Mouse (Mus musculus) neural tube, embryonic 10.5 days (tissue): Measurements from ENCODE around the gene Frem1.
A peak's percentile ranks its signal among the peaks of the same experiment; 100 is the strongest.

ENCODE experiments used
- DNase-seq: peaks from one replicate; pipeline ENCODE4 v3.0.0-alpha.2; 2017; ENCODE audit warnings: low spot score; ENCODE audit errors: extremely low spot score

The Frem1 gene

DNA sequence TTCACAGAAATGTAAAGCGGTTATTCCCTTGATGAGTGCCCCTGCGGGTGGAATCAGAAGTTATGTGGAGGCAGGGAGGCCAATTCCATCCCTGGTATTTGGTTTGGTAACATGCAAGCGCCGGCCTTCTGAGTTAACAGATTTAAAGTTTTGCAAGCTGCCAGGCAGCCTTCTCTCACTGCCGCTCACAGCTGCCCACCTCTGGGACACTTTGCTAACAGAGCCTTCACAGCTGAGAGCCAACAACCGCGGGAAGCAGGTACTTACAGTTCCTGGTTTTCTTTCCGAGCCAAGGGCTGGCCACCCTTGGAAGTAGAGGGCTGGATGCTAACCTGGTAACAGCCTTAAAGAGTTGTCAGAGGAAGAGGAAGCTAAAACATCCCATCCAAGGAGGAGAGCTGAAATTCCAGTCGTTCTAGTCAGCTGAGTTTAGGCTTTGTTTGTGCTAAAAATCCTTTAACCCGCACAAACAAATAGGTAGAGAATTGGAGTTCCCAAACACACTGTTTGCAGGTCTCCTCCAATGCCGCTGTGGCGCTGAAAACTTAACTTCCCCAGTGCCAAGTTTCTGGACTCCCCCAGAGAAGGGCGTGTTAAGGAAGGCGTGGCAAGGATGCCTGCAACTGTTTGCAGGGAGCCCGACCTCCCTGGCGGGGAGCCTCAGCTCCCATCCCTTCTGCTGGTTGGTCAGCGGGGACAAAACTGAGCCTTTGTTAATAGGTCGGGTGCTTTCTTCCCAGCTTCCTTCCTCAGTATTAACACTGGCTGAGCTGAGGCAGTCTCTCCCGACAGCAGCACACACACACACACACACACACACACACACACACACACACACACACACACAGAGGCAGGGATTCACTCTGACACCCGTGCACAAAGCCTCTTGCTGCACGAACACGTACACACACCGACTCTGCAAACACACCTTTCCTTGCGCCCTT, at the start of gene Frem1:
Frem1 (minus strand) TSS at position 706 of the 944 bp plus-strand sequence.
- DNase-seq = peak; percentile 59

DNA sequence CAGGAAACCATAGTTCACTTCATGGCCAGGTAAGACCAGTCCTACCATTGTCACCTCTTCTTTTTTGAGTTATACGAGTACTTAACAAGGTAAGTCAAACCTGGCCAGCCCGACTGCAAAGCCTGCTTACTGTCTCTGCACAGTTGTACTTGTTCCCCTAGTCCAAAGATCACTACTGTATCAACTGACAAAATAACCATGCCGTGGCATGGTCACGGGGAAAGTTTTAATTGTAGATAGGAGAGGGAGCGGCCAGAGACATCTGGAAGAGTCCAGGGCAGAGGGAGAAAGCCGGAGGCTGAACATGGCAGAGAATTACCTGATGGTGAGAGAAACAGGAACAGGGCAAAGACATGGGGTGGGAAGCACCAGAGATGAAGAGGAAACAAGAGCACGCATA, 46.9 kb upstream of the Frem1 start:
- no peak for DNase-seq

DNA sequence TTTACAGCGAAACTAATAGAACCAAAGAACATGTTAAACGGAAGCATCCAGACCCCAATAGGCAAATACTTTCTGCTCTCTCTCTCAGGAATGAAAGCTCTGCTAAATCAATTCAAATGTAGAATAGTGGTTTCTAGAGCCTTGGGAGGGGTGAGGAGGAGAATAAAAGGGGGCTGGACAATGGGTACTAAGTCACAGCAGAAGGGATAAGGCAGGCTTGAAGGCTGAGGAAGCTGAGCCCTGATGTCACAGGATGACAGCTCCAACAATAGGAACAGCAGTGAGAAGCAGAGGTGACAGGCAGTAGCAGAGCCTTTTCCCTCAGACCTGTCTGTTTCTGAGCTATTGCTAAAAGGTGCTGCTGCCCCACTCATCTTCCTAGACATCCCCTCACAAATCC, 41.8 kb upstream of the Frem1 start:
- DNase-seq = no peak

DNA sequence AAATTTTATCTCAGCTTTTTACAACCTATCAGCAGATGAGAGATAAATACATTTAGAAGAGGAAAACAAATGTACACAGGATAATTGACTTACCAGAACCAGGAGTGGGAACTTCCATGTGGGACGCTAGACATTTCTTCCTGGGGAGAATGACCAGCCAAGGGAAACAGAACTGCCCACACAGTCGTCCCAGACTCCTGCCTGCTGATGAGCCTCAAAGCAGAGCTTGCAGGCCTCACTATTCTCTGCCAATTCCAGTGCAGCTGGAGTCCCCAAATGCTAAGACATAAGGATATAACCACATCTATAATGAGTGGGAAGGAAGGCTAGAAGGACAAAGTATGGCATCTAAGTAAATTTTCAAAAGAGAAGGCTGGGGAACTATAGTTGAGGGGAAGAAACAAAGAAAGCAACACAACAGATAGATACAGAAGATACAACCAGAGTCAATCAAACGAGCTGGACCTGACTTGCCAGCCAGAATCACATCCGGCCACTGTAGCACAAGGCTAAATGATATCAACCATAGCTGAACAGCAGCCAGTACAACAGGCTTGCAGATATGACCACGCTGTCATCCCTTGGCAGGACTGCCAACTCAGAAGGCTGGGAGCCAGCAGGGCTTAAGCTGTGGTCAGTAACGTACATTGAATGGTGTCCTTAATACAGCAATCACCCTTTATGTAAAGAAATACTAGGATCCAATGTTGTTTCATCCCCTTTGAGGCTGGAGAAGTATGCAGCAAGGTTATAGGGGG, 38.7 kb upstream of the Frem1 start:
- DNase-seq = no peak

DNA sequence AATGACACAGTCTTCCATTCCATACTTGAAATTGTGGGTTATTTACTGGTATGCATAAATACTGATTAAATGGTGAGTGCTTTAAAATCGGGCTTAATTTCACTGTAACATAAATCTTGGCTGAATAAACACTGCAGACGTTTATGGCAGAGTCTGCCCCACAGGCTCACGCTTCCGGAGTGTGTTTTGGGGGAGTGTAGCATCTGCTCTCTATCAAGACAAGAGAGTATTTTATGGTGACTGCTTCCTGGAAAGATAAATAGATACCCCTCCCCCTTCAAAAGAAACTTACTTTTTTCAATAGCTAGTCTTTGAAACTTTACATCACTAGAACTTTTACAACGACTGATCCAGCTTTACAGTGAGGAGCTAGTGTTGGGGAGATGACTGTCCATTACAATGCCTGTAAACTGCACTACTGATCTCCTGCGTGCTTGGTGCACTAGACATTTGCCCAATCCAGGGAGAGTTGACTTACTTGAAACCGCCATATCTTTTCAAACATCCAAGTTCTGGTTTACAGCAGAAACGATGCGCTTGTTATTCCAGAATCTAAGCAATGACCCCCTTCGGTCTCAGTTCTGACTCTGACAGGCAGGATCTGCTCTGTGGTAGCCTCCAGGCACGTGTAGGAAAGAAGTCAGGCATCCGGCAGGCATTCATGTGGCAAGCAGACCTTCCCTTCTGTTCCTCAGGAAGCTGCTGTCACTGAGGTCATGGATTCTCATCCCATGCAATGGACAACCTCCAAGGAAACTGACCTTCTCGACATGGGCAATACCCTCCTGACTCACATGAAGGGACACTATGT, 28.4 kb upstream of the Frem1 start:
- peak; percentile 54 for DNase-seq

DNA sequence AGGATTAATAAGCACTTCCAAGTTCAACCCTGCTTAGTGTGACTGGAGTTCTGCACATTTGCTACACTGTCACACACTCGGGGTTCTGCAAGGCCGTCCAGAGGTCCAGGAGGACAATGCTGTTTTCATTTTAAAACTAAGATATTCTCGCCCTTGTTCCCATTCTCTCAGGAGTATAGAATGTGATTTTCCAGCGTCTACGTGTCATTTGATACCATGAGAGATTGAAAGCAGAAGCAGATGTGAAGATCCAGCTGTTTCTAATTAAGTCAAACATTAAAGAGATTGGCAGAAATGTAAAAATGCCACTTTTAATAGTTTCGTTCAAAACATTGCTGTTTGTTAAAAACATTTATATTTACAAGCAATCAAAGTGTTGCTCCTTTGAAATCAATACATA, 12.1 kb upstream of the Frem1 start:
- DNase-seq = peak; percentile 13

DNA sequence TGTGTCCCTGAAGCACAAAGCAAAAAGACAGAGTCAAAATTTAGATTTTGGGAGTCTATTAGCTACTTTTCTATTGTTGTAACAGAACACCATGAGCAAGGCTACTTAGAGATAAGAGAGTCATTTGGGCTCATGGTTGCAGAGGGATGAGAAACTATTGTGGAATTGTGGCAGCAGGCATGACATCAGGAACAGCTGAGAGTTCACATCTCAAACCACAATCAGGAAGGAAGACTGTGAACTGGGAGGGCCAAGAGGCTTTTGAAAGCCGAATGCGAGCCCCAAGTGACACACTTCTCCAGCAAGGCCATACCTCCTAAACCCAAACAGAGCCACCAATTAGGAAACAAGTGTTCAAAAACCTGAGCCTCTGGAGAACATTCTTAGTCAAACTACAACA, 9.4 kb upstream of the Frem1 start:
- no peak for DNase-seq

DNA sequence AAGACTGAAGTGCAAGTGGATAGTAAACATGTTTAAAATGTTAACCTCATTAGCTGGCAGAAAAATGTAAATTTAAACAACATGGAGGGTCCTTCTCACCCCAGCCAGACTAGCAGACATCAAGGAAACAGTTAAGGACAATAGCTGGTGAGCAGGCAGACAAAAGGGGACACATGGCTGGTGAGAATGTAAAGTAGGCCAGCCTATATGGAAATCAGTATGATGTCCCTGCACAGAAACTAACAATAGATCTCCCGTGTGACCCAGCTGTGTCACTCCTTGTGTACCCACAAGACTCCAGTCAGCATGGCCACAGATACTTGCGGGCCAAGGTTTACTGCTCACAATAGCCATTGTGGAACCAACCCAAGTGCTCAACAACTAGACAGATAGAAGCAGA, 6.5 kb upstream of the Frem1 start:
- DNase-seq = no peak

DNA sequence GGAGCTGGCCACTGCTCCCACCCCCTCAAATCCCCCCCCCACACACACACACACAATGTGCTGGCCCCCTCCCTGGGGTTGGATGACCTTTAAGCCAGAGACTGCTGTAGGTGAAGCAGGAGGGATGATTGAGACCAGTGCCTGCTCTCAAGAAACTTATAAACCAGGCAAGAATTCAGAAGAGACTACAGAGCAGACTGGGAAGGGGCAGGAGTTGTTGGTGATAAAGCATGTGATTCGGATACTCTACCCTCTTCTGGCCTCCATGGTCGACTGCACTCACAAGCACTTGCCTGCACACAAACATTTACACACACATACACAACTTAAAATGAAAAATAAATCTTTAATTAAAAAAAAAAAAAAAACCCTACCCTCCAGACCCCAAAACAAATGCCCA, 6.0 kb upstream of the Frem1 start:
- no peak for DNase-seq

DNA sequence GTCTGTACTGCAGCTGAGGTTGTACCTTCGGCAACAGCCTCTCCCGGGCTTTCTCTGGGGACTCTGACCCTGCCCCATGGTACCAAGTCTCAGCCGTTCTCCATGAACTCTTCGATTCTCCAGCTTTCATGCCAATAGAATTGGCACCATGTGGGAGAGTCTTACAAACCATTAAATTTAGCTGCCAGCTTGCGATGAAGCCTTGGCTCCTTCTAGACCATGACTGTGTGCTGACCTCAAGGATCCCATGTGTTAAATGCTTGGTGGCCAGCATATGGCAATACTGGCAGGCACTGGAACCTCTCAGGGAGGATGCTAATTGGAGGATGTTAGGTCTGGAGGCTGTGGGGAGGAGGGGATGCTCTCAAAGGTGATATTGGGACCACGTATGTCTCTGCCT, 4.4 kb upstream of the Frem1 start:
- no peak for DNase-seq

DNA sequence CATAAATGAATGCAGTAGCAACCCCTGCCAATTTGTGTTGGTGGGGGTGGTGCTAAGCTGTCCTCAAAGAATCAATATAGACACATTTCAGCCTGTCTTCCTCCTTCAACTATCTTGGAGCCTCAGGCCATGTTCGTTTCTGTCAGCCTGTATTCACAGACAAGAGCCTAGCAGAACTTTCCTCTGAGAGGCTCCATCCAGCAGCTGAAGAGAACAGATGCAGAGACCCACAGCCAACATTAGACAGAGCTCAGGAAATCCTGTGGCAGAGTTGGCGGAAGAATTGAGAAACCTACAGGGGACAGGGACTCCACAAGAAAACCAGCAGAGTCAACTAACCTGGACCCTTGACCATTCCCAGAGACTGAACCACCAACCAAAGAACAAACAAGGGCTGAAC, 3.3 kb upstream of the Frem1 start:
- DNase-seq = no peak

DNA sequence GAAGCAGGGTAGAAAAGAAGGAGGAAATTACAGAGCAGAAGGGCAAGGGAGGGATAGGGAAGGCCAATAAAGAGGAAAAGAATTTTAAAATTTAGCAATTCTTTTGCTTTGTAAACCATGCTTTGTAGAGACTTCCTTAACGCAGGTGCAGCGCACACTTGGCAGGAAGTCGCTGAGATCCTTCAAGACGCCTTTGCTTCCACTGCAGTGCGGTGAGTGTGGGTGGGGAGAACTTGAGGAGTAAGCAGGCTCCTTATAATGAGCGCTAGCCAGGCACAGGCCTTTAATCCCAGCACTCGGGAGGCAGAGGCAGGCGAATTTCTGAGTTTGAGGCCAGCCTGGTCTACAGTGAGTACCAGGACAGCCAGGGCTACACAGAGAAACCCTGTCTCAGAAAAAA, 1.1 kb upstream of the Frem1 start:
- DNase-seq = no peak

DNA sequence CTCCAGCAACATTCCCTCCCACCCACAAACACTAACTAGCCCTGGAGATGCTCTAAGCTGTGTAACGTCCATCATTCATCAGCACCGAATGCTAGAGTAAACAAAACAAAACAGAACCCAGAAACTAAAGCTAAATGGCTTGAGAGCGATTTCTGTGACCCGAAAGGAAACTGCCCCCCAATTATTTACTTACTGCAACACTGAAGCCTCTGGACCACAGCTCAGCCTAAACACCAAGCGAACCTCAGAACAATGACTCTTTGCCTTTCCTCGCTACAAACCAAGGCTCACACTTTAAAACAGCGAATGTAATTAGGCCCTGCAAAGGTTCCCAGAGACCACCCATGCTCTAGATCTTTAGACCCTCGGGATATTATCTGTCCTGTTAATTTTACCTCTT, 963 bp downstream of the Frem1 start:
- no peak for DNase-seq

DNA sequence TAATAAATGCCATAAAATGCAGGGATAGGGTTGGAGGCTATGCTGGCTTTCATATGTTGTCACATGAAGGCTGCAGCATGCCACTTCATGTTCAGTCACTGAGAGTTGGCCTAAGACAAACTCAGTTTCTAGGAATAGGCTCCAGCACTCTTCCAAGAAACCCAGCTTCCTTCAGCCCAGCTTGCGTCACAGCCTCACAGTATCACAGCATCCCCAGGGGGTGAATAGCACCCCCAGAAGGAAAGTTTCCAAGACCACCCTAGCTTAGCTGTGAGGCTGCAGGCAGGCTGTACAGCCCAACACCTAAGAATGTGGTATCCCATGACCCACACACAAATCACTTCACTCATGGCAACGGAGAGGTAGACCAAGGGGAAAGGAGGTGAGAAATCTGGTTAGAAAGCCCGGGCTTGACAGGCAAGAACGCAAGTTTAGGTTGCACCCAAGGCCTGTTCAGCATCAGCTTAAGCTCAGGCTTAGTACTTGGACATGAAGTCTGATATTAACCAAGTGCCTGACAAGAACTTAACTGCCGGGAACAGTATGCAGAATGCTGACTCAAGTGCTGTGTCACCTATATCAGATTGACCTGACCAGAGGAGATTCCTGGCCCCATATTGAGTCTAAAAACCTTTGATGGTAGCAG, 1.9 kb downstream of the Frem1 start:
- no peak for DNase-seq

DNA sequence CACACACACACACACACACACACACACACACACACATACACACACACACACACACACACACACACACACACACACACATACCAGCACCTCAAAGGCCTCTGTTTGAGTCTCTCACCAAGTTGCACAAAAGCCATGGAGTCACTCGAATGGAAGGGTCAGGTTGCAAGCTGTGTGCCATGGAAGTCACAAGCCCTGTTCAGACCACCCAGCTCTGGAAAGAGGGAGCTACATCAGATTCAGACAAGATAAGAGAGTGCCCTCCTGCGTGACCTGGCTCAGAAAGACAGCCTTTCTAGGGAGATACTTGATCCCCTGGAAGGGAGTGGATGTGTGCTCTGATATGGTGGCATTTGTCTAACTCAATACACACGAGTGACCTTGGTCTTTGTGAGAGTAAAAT, 2.9 kb downstream of the Frem1 start:
- no peak for DNase-seq

DNA sequence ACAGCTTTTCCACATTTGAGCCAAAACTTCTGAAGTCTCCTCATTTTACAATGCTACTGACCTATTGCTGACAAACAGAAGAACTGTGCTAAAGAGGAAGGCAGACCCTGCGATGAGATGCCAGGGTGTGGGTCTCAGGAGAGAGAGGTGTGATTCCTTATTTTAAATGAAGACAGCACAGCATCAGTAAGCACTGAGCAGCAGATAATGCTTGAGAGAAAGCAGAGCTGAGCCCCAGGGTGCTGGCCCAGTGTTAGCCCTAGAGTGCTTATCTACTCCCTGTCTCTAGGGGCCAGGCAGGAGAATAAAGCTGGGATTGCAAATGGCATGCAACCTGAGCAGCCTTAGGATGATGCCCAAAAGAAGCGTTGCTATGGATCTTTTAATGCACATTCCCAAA, 3.6 kb downstream of the Frem1 start:
- no peak for DNase-seq

DNA sequence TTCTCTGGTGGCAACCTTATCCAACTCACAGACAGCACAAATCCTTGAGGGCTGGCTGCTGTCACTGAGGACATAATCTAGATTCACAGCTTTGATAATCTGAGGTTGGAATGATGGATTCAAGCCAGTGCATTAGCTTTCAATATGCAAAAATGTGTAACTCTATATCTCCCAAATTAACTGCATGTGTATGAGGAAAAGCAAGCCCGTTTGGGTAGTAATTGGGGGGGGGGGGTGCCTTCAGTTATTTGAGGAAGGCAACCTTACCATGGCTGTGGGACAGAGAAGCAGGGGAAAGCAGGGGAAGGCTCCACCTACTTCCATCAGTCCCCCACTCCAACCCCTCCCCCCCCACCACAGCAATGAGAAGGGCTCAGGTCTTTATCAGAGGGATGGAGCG, 5.3 kb downstream of the Frem1 start:
- no peak for DNase-seq

DNA sequence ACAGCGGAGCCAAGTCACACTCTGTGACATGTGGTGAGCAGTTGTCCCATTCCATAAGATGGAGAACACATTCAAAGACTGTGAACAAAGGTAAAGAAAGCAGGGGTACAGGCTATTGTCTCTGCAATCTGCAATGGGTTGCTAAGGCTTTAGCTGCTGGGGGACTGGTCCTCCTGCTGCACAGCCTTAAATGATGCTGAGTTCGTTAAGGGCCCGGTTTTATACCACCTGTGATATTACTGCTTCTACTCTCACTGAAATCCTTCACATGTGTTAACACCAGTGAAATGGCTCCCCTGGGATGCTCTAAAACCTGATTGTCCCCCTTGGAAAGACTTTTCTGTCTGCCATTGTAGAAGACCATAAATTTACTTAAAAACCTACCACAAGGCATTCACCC, 6.1 kb downstream of the Frem1 start:
- DNase-seq = no peak

DNA sequence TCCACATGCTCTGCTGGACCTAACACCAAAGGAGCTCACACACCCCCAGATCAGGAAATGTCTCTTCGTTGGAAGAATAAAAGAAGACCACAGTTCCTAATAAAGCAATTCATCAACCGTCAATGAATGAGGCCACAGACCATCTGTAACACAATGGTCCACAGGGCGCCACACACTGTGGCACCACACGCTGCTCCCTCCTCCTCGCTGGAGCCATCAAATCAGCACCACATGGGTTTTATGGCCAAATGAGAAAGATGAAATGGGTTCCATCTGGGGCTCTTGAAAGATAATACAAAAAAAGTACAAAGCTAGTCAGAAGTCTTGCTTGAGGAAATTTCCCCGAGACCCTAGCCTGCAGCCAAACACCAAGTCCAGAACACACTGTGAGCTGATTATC, 6.9 kb downstream of the Frem1 start:
- DNase-seq = no peak

DNA sequence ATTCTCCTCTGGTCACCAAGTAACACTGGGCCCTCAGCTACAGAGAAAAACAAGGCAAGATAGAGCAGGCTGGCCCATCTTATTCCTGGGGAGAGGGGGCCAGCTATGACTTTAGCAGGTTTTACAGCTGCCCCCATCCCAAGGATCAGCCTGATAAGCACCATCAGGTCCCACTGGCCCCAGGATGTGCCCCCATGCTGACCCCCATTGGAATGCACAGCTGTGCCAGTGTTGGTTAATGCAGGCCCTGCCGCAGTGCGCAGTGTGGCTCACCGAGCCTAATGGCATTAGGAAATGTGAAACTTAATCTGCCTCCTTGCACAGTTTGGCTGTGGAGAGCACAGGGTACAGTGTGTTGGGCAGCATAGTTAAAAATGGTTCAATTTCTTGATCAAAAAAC, 11.4 kb downstream of the Frem1 start:
- no peak for DNase-seq

DNA sequence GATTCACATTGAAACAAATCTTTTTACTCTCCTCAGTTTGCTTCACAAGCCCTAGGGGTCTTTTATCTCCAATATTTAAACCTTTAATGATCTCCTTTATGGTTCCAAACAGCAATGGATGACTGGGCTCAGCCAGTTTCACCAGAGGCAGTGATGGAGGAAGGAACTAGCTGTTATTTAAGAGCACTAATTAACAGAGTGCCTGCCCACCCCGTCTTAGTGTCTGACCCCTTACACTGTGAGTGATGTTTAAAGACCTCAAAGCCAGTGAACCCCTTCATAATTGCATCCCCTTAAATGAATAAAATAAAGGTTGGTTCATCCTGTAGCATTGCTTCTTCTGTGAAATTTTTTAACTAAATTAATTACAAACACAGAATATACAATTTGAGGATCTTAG, 19.4 kb downstream of the Frem1 start:
- no peak for DNase-seq
